Mouse (Mus musculus) forebrain, embryonic 12.5 days (tissue): ENCODE data around the gene Otud7b. TPM values are rescaled to one million over a fixed set of nuclear protein-coding genes. Genes with fewer than 3 reads are reported as not detected.
A peak's percentile ranks its signal among the peaks of the same experiment; 100 is the strongest.

ENCODE experiments used
- ATAC-seq: fragments of 200-750 bp; cut with Nextera tagmentation; 2 replicates; pipeline ENCODE4 v1.8.0; 2017; ENCODE audit warnings: moderate TSS enrichment; ENCODE audit not compliant: low FRiP score
- H3K27ac ChIP-seq: fragments of 300-500 bp; sonication (generic); 2 replicates; pipeline ENCODE4 v1.5.1; 2016; ENCODE audit warnings: mild to moderate bottlenecking
- H3K27me3 ChIP-seq: fragments of 300-500 bp; sonication (generic); 2 replicates; pipeline ENCODE4 v1.6.1; 2016; ENCODE audit warnings: mild to moderate bottlenecking
- H3K36me3 ChIP-seq: fragments of 300-500 bp; sonication (generic); replicated peaks from 2 replicates; pipeline ENCODE4 v1.6.1; 2016; ENCODE audit warnings: mild to moderate bottlenecking
- H3K4me1 ChIP-seq: fragments of 300-500 bp; sonication (generic); 2 replicates; pipeline ENCODE4 v1.6.1; 2016
- H3K4me2 ChIP-seq: fragments of 300-500 bp; sonication (generic); 2 replicates; pipeline ENCODE4 v1.6.1; 2016; ENCODE audit warnings: mild to moderate bottlenecking, moderate library complexity
- H3K4me3 ChIP-seq: fragments of 300-500 bp; sonication (generic); replicated peaks from 2 replicates; pipeline ENCODE4 v1.5.1; 2016; ENCODE audit warnings: mild to moderate bottlenecking
- H3K9ac ChIP-seq: fragments of 300-500 bp; sonication (generic); 2 replicates; pipeline ENCODE4 v1.6.1; 2016; ENCODE audit warnings: mild to moderate bottlenecking
- H3K9me3 ChIP-seq: fragments of 300-500 bp; sonication (generic); 2 replicates; pipeline ENCODE4 v1.6.1; 2016
- WGBS: fragments of 180-500 bp; shearing (Covaris S2); methylation state at CpG from one replicate; pipeline ENCODE4 v1.1.7; 2016; 5-methylcytosine and 5-hydroxymethylcytosine counted together
- polyA plus RNA-seq: library from polyadenylated mRNA; unstranded; fragments of >200 nt; fragmentation: Nextera tagmentation; extraction: Ambion mirVana; gene quantifications from 2 replicates; pipeline ENCODE4 v1.2.1, GENCODE M21; 2016

Gene Otud7b
- polyA plus RNA-seq, result 14.0 and 15.5 TPM in 2 replicates

DNA sequence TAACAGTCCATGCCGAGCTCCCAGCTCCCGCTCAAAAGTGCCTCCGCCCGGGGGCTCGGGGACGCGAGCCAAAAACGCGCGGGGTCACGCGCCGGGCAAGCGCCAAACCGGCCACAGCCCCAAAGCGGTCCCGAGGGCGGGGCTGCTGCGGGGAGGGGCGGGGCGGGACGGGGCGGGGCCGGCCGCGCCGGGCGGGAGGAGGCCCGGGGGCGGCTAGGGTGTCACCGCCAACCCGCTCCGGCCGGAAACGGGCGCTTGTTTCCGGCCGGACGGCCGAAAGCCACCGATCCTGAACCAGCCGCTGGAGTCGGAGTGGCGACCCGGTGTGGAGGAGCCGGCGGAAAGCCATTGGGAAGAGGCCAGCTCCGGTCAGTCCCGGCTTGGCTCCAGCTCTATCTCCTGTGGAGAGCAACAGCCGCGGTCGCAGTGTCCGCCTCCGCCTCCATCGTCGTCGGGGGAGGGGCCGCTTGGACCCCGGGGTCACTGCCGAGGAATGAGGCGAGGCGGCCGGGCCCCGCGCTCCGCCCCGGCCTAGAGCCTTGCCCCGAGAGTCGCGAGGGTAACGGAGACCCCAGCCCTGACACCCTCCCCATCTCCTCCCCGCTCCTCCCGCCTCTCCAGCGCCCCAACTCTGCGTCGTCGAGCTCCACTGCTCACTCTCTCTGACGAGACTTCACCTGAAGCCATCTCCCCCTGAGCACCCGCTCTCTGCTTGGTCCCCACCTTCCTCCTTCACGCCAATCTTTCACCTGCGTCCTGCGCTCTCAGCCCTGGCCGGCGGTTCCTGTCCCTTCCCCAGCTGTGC is at the start of gene Otud7b:
Otud7b (plus strand) TSS at position 267 of the 805 bp plus-strand sequence.
- Histone ChIP-seq H3K27ac (peak within 1 kb of the TSS; percentile 80), H3K4me2 (peak within 1 kb of the TSS; percentile 91), H3K27me3 (no peaks in the 10 kb centered on the region), H3K4me1 (peaks cover 23% of the 10 kb centered on the region), H3K9me3 (no peaks in the 10 kb centered on the region), H3K4me3 (peak within 1 kb of the TSS; percentile 89), H3K36me3 (no peaks in the 10 kb centered on the region), H3K9ac (peak within 1 kb of the TSS; percentile 89)
- ATAC-seq, result peak; percentile 91
- WGBS, result under 1% methylated on average over 81 of the region's 84 CpGs

DNA sequence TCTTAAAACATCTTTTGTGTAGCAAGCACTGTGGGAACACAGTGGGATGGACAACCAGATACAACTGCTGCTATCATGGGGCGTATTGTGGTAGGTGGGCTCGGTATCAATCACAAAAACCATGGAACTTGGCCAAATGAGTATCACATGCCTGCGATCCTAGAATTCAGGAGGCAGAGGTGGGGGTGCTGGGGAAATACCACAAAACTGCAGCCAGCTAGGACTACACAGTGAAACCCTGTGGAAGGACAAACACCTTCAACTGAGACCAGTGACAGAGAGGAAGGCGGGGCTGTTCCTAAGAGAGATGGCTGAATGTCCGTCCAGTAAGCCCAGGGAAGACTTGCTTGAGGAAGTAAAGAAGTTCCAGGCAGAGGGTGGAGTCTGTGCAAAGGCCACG is 49.0 kb upstream of the Otud7b start:
- Histone ChIP-seq H3K36me3 (0 out of 2 replicates have a peak, but pooled peaks cover 8% of the 10 kb centered on the region), H3K27ac (no peak overlapping the region), H3K4me2 (no peak overlapping the region), H3K4me1 (peaks cover 14% of the 10 kb centered on the region), H3K4me3 (no peak overlapping the region), H3K9me3 (no peaks in the 10 kb centered on the region), H3K9ac (no peak overlapping the region), H3K27me3 (no peaks in the 10 kb centered on the region)
- 88% methylated on average over 6 of the region's 6 CpGs for WGBS
- no peak for ATAC-seq

DNA sequence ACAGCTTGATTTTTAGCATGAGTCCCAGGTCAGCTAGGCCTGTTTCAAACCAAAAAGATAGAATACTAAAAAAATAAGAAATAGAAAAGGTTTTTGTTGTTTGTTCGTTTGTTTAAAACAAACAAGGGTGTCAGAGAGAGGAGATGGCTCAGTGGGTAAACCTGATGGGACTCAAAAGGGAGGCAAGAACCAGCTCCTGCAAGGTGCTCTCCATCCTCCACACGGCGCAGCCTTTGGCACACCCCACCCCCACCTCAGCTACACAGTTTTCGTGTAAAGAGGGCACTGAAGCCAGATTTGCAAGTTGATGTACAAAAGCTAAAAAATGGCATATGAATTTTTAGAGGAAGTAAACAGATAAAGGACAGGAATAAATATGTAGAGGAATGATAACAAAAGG is 48.3 kb upstream of the Otud7b start:
- WGBS, result 93% methylated on average over 4 of the region's 4 CpGs

DNA sequence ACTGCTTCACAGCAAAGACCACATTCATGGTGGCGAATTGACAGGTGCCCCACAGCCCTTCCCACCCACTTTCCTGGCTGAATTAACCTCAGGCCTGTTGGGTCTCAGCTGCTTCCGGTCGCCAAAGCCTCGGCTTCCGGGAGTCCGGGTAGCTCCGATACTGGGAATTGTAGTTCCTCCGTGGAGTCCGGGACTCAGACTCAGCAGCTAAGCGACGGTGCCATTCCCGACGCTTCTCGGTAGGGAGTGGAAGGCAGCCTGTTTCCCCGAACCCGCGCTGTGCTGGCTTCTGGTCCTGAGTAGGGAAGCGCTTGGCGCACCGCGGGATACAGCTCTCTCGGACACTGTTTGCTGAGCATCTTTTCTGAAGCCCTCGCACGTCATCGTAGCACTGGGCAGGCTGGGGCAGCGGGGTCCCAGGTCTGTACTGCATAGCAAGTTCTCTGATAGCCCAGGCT is 46.6 kb upstream of the Otud7b start:
- peak overlapping the region; percentile 93 for H3K27ac ChIP-seq
- no peaks in the 10 kb centered on the region for H3K9me3 ChIP-seq
- peaks cover 14% of the 10 kb centered on the region for H3K4me1 ChIP-seq
- under 1% methylated on average over 26 of the region's 26 CpGs for WGBS
- H3K9ac ChIP-seq, result peak overlapping the region; percentile 74
- peak; percentile 96 for ATAC-seq
- H3K36me3 ChIP-seq, result 0 out of 2 replicates have a peak, but pooled peaks cover 8% of the 10 kb centered on the region
- peak overlapping the region; percentile 66 for H3K4me2 ChIP-seq
- H3K27me3 ChIP-seq, result no peaks in the 10 kb centered on the region
- peak overlapping the region; percentile 61 for H3K4me3 ChIP-seq

More for the DNA sequence above, 48.3 kb upstream of the Otud7b start:
- H3K4me2 ChIP-seq, result no peak overlapping the region
- peaks cover 14% of the 10 kb centered on the region for H3K4me1 ChIP-seq
- H3K36me3 ChIP-seq, result 0 out of 2 replicates have a peak, but pooled peaks cover 8% of the 10 kb centered on the region
- no peak overlapping the region for H3K27ac ChIP-seq
- H3K9me3 ChIP-seq, result no peaks in the 10 kb centered on the region
- ATAC-seq, result no peak
- no peak overlapping the region for H3K4me3 ChIP-seq
- H3K27me3 ChIP-seq, result no peaks in the 10 kb centered on the region
- no peak overlapping the region for H3K9ac ChIP-seq

DNA sequence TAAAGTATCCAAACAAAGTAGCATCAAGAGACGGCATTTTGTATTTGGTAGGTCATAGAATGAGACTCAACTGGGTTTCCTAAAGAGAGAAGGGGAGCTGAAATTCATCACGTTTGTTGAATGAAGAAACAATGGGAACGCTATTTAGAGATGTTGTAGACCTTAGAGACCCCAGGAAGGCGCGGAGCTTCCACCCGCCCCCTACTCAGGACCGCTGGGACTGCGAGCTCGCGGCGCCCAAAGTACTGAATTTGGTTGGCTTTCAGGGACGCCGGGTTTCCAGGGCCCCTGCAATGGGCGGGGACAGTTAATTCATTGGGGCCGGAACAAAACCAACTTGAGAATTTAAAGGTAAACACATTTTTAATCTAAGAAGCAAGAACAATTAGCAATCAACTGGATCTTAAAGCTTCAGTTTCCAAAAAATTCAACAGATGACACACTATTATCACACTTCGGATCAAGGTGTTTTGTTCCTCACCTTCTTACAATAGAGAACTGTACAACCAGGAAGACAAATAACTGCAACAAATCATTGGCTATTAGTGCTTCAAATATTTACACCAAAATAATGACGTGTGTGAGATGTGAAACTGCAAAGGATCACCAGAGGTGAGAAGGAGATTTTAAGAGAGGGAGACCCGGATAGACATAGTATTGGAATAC is 46.0 kb upstream of the Otud7b start, which contains the start of gene Vps45:
Vps45 (minus strand) TSS at position 236 of the 666 bp plus-strand sequence.
- H3K9ac ChIP-seq, result peak within 1 kb of the TSS; percentile 74
- peak within 1 kb of the TSS; percentile 61 for H3K4me3 ChIP-seq
- H3K9me3 ChIP-seq, result no peaks in the 10 kb centered on the region
- H3K4me2 ChIP-seq, result peak within 1 kb of the TSS; percentile 66
- ATAC-seq, result peak; percentile 89
- no peaks in the 10 kb centered on the region for H3K27me3 ChIP-seq
- peak within 1 kb of the TSS; percentile 93 for H3K27ac ChIP-seq
- peaks cover 14% of the 10 kb centered on the region for H3K4me1 ChIP-seq
- 2% methylated on average over 18 of the region's 18 CpGs for WGBS
- H3K36me3 ChIP-seq, result 0 out of 2 replicates have a peak, but pooled peaks cover 8% of the 10 kb centered on the region

DNA sequence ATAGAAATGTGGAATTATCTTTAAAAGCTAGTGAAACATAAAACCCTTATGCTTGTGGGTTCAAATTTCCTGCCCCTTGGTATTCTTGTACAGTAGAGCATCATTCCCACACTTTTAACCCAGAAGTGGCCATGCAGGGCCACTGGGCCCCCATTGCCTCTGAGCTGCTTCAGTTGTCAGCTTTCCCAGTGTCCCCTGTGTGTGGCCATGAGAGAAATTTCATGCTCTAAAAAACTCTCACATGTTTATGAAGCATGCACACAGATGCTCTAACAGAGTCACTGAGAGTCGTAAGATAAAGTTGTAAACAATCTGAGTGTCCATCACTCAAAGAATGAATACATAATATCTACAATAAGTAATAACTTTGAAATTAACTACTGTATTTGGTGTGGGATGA is 44.2 kb upstream of the Otud7b start:
- Histone ChIP-seq H3K4me2 (no peak overlapping the region), H3K4me3 (no peak overlapping the region), H3K4me1 (peaks cover 14% of the 10 kb centered on the region), H3K9me3 (no peaks in the 10 kb centered on the region), H3K9ac (no peak overlapping the region), H3K36me3 (0 out of 2 replicates have a peak, but pooled peaks cover 4% of the 10 kb centered on the region), H3K27me3 (no peaks in the 10 kb centered on the region), H3K27ac (no peak overlapping the region)
- ATAC-seq, result no peak
- WGBS, result 88% methylated on average over 1 of the region's 1 CpGs

DNA sequence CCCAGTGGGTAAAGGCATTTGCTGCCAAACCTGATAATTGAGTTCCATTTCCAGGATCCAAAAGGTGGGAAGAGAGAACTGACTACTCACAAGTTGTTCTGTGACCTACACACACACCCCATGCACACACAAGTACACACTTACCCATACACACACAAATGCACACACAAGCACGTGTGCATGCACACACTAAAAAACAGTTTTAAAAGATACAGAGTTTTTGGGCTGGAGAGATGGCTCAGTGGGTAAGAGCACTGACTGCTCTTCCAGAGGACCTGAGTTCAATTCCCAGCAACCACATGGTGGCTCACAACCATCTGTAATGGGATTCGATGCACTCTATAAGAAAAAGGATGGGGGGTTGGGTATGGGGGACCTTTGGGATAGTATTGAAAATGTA is 41.0 kb upstream of the Otud7b start:
- Histone ChIP-seq H3K36me3 (no peaks in the 10 kb centered on the region), H3K4me1 (peaks cover 3% of the 10 kb centered on the region), H3K4me3 (no peak overlapping the region), H3K27me3 (no peaks in the 10 kb centered on the region), H3K4me2 (no peak overlapping the region), H3K27ac (no peak overlapping the region), H3K9me3 (no peaks in the 10 kb centered on the region), H3K9ac (no peak overlapping the region)
- 83% methylated on average over 2 of the region's 2 CpGs for WGBS
- ATAC-seq, result no peak

DNA sequence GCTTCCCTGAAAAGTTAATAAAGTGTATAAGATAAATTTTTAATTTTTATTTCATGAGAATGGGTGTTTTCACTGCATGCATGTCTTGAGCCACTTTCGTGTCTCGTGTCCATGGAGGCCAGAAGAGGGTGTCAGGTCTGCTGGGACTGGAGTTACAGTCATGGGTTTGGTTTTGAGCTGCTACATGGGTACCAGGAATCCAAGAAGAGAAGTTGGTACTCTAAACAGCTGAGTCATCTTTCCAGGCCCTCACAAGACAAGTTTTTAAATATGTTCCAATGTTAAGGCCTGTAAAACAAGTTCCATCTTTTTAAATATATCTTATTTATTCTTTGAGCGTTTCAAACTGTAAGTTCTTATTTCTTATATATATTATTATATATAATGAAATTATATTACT is 40.1 kb upstream of the Otud7b start:
- no peaks in the 10 kb centered on the region for H3K4me1 ChIP-seq
- H3K9me3 ChIP-seq, result no peaks in the 10 kb centered on the region
- no peaks in the 10 kb centered on the region for H3K27me3 ChIP-seq
- no peak for ATAC-seq
- 90% methylated on average over 3 of the region's 3 CpGs for WGBS
- no peak overlapping the region for H3K27ac ChIP-seq
- H3K4me3 ChIP-seq, result no peak overlapping the region
- H3K9ac ChIP-seq, result no peak overlapping the region
- H3K4me2 ChIP-seq, result no peak overlapping the region
- no peaks in the 10 kb centered on the region for H3K36me3 ChIP-seq

DNA sequence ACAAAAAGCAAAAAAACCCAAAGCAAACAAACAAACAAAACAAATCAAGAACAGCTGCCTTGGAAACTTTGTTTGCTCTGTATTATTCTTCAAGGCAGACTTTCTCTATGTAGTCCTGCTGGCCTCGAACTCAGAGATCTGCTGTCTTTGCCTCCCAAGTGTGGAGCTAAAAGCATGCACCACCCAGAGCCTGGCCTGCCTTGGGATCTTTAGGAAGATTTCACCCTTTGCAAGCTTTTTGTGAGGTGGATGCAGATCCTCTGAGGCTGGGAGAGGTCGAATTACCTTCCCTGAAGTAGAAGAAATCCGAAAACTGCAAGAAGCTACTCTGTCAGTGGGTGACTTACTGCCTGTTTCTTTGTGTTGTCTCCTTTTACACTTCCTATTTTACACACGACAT is 39.2 kb upstream of the Otud7b start:
- 47% methylated on average over 4 of the region's 4 CpGs for WGBS
- Histone ChIP-seq H3K4me2 (no peak overlapping the region), H3K4me1 (no peaks in the 10 kb centered on the region)

DNA sequence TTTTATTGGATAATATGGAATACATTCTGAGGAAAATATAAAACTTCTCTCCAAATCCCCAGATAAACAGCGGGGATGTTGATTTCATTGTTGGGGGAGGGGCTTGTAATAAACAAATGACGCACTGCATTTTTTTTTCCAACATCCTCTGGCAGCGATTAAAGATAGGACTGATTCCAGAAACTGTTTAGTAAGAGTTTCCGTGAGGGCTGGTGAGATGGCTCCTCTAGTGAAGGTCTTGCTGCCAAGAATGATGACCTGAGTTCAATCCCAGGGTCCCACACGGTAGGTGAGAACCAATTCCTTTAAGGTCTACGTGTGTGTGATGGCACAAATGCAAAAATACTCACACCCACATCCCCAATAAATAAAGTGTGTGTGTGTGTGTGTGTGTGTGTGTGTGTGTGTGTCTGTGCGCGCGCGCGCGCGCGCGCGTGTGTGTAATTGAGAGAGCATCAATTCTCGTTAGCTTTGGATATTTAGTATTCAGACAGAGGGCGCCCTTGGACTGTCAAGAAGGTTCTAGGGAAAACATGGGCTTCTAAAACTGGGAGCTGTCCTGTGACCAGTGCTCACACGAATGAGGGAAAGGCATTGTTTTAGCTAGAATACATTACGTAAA is 38.5 kb upstream of the Otud7b start:
- H3K4me1 ChIP-seq, result no peaks in the 10 kb centered on the region
- ATAC-seq, result no peak
- no peaks in the 10 kb centered on the region for H3K36me3 ChIP-seq
- no peaks in the 10 kb centered on the region for H3K27me3 ChIP-seq
- WGBS, result 45% methylated on average over 20 of the region's 20 CpGs
- H3K4me2 ChIP-seq, result 0 out of 2 replicates have a peak overlapping the region, but pooled peaks have one; percentile 13
- no peak overlapping the region for H3K4me3 ChIP-seq
- no peaks in the 10 kb centered on the region for H3K9me3 ChIP-seq
- no peak overlapping the region for H3K9ac ChIP-seq
- no peak overlapping the region for H3K27ac ChIP-seq

More for the DNA sequence above, 39.2 kb upstream of the Otud7b start:
- Histone ChIP-seq H3K36me3 (no peaks in the 10 kb centered on the region), H3K4me3 (no peak overlapping the region), H3K27me3 (no peaks in the 10 kb centered on the region), H3K9me3 (no peaks in the 10 kb centered on the region), H3K27ac (no peak overlapping the region), H3K9ac (no peak overlapping the region)
- ATAC-seq, result no peak

DNA sequence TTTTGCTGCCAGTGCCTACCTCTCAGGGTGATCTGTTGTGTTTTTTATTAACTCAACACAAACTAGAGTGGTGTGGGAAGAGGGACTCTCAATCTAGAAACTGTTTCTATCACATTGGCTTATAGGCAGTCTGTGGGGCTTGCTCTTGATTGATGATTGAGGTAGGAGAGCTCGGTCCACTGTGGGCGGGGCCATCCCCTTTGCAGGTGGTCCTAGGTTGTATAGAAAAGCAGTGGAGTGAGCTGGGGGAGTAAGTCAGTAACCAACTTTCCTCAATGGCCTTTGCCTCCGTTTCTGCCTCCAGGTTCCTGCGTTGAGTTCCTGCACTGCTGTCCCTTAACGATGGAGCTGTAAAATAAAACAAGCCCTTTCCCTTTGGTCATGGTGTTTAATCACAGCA is 37.6 kb upstream of the Otud7b start:
- no peak overlapping the region for H3K27ac ChIP-seq
- H3K9ac ChIP-seq, result no peak overlapping the region
- no peaks in the 10 kb centered on the region for H3K9me3 ChIP-seq
- H3K36me3 ChIP-seq, result no peaks in the 10 kb centered on the region
- ATAC-seq, result no peak
- H3K4me2 ChIP-seq, result no peak overlapping the region
- no peak overlapping the region for H3K4me3 ChIP-seq
- H3K4me1 ChIP-seq, result no peaks in the 10 kb centered on the region
- 87% methylated on average over 5 of the region's 5 CpGs for WGBS
- H3K27me3 ChIP-seq, result no peaks in the 10 kb centered on the region

DNA sequence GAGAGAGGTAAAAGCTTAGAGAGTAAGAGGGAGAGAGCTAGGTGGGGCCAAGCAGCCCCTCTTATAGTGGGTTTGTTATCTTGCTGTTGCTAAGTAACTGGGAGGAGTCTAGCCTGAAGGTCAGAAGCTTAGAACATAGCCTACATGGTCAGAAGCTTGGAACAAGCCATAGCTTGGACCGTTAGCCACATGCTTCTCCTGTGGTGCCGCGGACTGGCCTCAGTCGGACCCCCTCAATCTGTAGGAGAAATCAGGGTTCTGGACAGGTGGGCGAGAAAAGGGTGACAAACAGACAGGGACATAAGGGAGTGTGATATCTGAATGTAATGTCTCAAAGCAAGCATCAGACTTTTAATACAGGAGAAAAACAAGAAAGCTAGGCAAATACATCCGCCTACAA is 35.3 kb upstream of the Otud7b start:
- Histone ChIP-seq H3K9ac (no peak overlapping the region), H3K4me2 (no peak overlapping the region), H3K27ac (no peak overlapping the region), H3K4me1 (no peaks in the 10 kb centered on the region), H3K9me3 (no peaks in the 10 kb centered on the region), H3K36me3 (no peaks in the 10 kb centered on the region), H3K27me3 (no peaks in the 10 kb centered on the region), H3K4me3 (no peak overlapping the region)
- ATAC-seq, result no peak
- WGBS, result 92% methylated on average over 6 of the region's 6 CpGs
